Mouse (Mus musculus) gastrocnemius, postnatal 25 days (tissue): ENCODE data around the gene Mtg1. TPM values are rescaled to one million over a fixed set of nuclear protein-coding genes. Genes with fewer than 3 reads are reported as not detected.

Experiments
- DNase-seq: peaks from one replicate; pipeline ENCODE4 v3.0.0; 2022
- total RNA-seq, 2 experiments: library from RNA; stranded (reverse); gene quantifications; 1 replicate in 1 of 2; 2 replicates in 1 of 2; pipeline ENCODE4 v1.2.3; 2021

Gene Mtg1
- total RNA-seq, 2 experiments from 2014 or later: 21.7 to 24.6 TPM

DNA sequence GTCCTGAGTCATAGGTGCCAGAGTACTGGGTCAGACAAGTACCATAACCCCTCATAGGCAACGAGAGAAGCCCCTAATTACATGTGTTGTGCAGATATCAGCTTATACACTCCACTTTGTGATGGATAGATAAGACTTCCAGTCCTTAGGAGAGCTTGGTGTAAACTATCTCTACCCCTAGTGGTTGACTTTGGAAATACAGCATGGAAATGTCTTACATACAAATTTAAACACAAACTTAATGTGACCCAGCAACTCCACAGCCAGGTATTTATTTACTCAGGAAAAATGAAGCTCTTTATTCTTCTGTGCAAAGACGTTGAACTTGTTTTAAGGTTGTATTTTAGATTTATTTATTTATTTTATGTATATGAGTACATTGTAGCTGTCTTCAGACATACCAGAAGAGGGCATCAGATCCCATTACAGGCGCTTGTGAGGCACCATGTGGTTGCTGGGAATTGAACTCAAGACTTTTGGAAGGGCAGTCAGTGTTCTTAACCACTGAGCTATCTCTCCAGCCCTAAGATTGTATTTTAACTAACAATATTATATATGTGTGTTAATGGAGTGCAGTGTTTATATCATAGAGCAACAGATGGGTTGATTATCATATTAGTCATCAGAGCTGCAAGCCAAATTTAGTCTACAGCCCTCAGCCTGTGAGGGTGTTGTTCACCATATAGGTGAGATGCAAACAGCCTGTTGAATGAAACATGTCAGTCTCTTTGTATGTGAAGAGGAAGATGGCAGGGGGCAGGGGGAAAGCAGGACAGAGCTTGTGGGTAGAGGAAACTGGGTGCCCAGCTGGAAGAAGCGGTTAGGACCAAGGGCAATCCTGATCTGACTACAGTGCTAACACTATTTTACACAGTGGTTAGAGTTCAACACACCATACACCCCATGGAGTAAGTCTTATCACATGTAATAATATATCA, 51.3 kb downstream of the Mtg1 start:
- no peak for DNase-seq

DNA sequence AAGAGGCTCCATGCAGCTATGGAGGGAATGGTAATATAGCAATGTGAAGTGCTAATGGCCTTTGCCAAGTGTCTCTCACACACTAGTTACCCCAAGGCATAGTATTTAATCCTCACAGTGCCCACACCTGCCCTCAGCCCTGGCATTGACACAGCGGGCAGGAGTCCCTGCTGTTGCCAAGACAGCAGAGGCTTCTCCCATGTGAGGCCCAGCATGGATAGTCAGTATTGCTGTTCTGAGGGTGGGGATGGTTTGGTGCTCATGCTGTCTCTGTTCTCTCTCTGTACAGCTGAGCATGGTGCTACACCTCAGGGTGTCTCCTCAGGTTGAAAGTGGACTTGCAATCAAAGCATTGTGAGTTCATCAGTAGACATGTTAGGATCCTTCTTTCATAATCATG, 53.1 kb downstream of the Mtg1 start:
- DNase-seq: no peak

DNA sequence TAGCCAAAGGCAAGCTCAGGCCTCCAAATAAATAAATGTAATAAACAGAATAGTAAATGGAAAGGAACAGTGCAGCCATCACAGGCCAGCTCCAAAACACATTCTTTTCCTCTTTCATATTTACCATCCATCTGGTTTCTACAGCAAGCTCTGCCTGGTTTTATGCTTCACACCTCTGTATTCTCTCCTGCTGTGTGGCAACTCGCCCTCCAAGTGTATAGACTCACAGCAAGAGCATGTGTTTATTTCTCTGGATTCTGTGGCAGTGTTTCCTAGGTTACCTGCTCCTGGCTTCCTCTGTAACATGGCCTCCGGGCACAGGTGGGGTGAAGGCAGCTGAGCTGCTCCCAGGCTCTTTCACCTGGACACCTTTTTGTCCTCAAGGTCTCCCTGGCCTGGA, 55.1 kb downstream of the Mtg1 start:
- DNase-seq: no peak

DNA sequence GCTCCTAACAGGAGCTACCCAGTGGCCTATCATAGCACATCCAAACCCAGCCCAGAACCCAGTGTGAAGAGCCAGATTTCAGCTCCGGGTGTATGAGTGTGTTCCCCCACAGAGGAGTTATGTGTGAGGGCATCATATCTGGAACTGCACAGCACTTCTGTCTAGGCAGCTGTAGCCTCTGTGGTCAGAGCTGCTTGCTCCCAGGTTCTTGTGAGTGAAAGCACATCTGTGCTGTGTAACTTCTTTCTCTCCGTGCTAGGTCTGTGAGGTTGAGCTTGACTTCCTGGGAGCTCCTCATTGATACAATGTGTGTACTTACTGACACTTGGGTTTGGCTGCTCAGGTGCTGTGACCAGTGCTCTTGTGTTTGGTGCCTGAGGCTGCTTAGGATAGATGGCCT, 55.5 kb downstream of the Mtg1 start:
- DNase-seq: no peak

DNA sequence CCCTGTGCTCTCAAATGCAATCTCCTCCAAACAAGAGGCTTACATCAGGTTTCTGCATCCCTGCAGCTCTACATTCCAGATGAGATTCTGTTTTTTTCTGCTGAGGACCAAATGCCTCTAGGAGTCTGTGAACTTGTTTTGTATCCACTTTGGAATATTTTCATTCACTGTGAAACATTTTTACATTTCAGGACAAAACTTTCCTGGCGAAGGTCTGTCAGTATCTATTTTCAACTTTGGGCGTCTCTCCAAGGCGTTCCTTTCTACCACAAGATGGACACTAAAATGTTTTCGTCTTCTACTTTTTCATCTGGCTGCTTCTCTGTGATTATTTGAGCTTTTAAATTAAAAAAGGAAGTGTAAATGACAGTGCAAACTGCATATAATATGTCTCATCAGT, 56.7 kb downstream of the Mtg1 start:
- no peak for DNase-seq

DNA sequence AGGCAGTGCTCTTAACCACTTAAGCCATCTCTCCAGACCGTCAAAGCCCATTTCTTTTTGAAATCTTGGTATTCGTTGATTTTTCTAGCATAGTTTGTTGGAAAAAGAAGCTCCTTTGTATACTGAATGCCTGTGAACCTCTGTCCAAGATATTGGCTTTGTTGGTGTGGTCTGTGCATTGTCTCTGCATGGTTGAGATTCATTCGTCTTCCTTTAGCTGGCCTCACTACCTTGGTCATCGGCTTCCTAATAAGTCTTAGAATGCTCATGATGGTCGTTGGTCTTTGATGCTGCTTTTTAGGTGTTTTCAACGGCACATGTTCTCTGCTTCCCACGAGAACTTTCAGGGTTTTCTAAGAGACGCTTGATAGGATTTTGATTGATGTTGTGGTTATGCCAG, 58.6 kb downstream of the Mtg1 start:
- no peak for DNase-seq

Other genes with a start within 250 kb of the Mtg1 start
- gene Kndc1, start 242.9 kb upstream of the Mtg1 start, total RNA-seq: not detected
- not detected for gene Utf1, start 193.8 kb upstream of the Mtg1 start, total RNA-seq
- not detected for gene 6430531B16Rik, start 158.8 kb upstream of the Mtg1 start, total RNA-seq
- under 1 TPM; 0.29 to 0.36 TPM for gene Adam8, start 145.0 kb upstream of the Mtg1 start, total RNA-seq
- 1 to 10 TPM; 7.1 to 8.5 TPM for gene Zfp511, start 101.2 kb upstream of the Mtg1 start, total RNA-seq
- 10 to 100 TPM; 16.4 TPM for gene Tubgcp2, start 100.9 kb upstream of the Mtg1 start, total RNA-seq
- gene Msx3, start 88.5 kb upstream of the Mtg1 start, total RNA-seq: not detected
- not detected for gene Caly, start 55.0 kb upstream of the Mtg1 start, total RNA-seq
- gene Prap1, start 44.2 kb upstream of the Mtg1 start, total RNA-seq: not detected
- gene Fuom, start 35.1 kb upstream of the Mtg1 start, total RNA-seq: 10 to 100 TPM; 41.6 to 47.5 TPM
- 1 to 10 TPM; 4.2 to 4.8 TPM for gene Paox, start 21.8 kb upstream of the Mtg1 start, total RNA-seq
- gene Echs1, start 21.1 kb upstream of the Mtg1 start, total RNA-seq: 100 to 1,000 TPM; 120 to 132 TPM
- under 1 TPM; 0.20 to 0.21 TPM for gene Sprn, start 17.3 kb downstream of the Mtg1 start, total RNA-seq
- not detected for gene Olfr522, start 27.2 kb downstream of the Mtg1 start, total RNA-seq
- not detected for gene Olfr523, start 35.7 kb downstream of the Mtg1 start, total RNA-seq
- gene Olfr524, start 68.4 kb downstream of the Mtg1 start, total RNA-seq: not detected
- not detected for gene Cd163l1, start 80.7 kb downstream of the Mtg1 start, total RNA-seq
- not detected for gene 5830411N06Rik, start 109.7 kb downstream of the Mtg1 start, total RNA-seq
- gene Olfr525, start 183.3 kb downstream of the Mtg1 start, total RNA-seq: not detected
- not detected for gene Olfr527, start 196.5 kb downstream of the Mtg1 start, total RNA-seq
- gene Olfr60, start 224.1 kb downstream of the Mtg1 start, total RNA-seq: not detected
- gene Olfr530, start 238.8 kb downstream of the Mtg1 start, total RNA-seq: not detected